Mouse (Mus musculus) testis, adult 10 weeks (tissue): ENCODE results near the gene Nr0b2. TPM values are rescaled to one million over a fixed set of nuclear protein-coding genes. Genes with fewer than 3 reads are reported as not detected.

Source experiments
- polyA plus RNA-seq: library from polyadenylated mRNA; stranded (reverse); fragments of 350-450 nt; fragmentation: Illumina TruSeq; extraction: RNeasy Lipid Tissue Mini Kit (QIAGEN cat#74804); gene quantifications from one replicate; pipeline ENCODE4 v1.2.3, GENCODE M21; 2014; ENCODE audit warnings: low read depth, low replicate concordance

Nr0b2 gene
- not detected for polyA plus RNA-seq

GRCm38 (mm10) chr4:133552768-133553447 is at the start of gene Nr0b2:
TSS of gene Nr0b2 (plus strand) at chr4:133553376.

GRCm38 (mm10) chr4:133518601-133519368 is 34.4 kb upstream of the Nr0b2 start, which contains the start of gene Kdf1:
TSS of gene Kdf1 (plus strand) at chr4:133518963.

GRCm38 (mm10) chr4:133545272-133546231 is 7.6 kb upstream of the Nr0b2 start, which contains the start of gene Nudc:
TSS of gene Nudc (minus strand) at chr4:133545996.

GRCm38 (mm10) chr4:133574070-133574842 is 21.1 kb downstream of the Nr0b2 start, which contains the start of gene Gpatch3:
TSS of gene Gpatch3 (plus strand) at chr4:133574745.

GRCm38 (mm10) chr4:133584059-133584951 is 31.1 kb downstream of the Nr0b2 start, which contains the start of gene Gpn2:
TSS of gene Gpn2 (plus strand) at chr4:133584362.

GRCm38 (mm10) chr4:133601721-133602218 is 48.6 kb downstream of the Nr0b2 start, which contains the start of gene Sfn:
TSS of gene Sfn (minus strand) at chr4:133602168.

Other genes with a start within 250 kb of the Nr0b2 start
- 34.7 TPM for gene Wdtc1, start 199.9 kb upstream of the Nr0b2 start, polyA plus RNA-seq
- 1.8 TPM for gene Slc9a1, start 183.7 kb upstream of the Nr0b2 start, polyA plus RNA-seq
- 2.5 TPM for gene Tent5b, start 73.2 kb upstream of the Nr0b2 start, polyA plus RNA-seq
- gene Trnp1, start 54.8 kb upstream of the Nr0b2 start, polyA plus RNA-seq = 0.62 TPM
- gene Kdf1, start 34.4 kb upstream of the Nr0b2 start, polyA plus RNA-seq = 0.15 TPM
- gene Nudc, start 7.4 kb upstream of the Nr0b2 start, polyA plus RNA-seq = 41.2 TPM
- gene Gpatch3, start 21.4 kb downstream of the Nr0b2 start, polyA plus RNA-seq = 0.63 TPM
- 0.66 TPM for gene Gpn2, start 31.0 kb downstream of the Nr0b2 start, polyA plus RNA-seq
- not detected for gene Sfn, start 48.8 kb downstream of the Nr0b2 start, polyA plus RNA-seq
- 0.32 TPM for gene Zdhhc18, start 96.8 kb downstream of the Nr0b2 start, polyA plus RNA-seq
- 2.9 TPM for gene Pigv, start 119.3 kb downstream of the Nr0b2 start, polyA plus RNA-seq
- 11.6 TPM for gene Arid1a, start 203.4 kb downstream of the Nr0b2 start, polyA plus RNA-seq